Mouse (Mus musculus) adrenal gland, adult 18-20 months (tissue): ENCODE measurements at regions not wholly inside any gene's neighbourhood (a gene's known extent, or its start where the extent isn't known, plus 50 kb on each side); places are given as distances from the start of the nearest gene placed in this dataset.

Experiments
- DNase-seq, 2 experiments: peaks; one replicate each; pipeline ENCODE4 v3.0.0; 2021 to 2022; ENCODE audit warnings: low spot score in 2 of 2

DNA sequence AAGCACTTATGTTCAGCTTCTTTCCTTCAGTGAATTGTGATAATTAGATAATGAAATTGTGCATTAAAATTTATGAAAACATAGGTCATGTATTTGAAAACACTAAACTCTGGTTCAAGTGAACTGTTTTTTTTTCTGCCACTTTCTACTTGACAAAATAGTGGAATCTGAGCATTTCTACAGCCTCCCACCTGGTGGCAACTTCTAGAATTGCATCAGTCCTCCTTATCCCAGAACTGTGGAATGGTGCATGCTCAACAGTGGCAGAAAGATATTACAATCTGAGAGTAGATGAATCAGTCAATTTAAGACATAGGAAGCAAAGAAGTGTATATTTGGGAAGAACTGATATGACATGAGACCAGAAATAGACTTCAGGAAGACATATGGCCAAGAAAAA is 84.1 kb upstream of the Gm28269 start:
- peak; percentile 9 to 17 for DNase-seq

DNA sequence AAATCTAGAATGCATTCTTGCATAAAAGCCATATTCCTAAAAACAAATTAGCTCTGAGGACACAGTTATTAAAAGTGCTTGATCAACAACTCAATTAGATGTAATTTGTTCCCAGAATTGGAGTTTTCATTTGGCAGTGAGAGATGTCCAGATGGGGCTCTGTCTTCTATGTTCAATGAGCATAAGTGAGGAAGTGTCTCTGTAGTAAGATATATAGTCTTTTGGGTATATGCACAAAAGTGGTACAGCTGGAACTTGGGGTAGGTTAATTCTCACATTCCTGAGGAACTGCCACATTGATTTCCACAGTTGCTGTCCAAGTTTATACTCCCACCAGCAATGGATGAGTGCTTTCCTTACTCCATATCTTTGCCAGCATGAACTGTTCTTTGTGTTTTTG is 64.3 kb upstream of the Gm28269 start:
- DNase-seq, result no peak

DNA sequence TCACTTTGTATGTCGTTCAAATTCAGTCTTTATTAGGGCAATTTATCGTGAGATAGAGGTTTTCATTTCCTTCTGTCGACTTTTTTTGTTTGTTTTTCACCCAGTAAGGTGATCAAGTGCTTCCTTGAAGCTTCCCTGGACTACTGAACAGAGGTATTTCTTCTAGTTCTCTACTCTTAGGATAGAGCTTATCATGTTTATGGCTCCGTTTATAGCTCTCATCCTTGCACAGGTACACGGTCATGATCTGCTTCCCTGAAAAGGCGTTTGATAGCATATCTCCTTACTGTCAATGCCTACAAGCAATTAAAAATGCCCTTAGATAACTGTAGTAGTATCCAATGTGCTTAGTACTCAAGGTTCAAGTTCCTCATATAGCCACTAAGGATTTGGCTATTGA is 56.9 kb upstream of the Gm28269 start:
- no peak for DNase-seq
